Mouse (Mus musculus): Measurements from ENCODE around the gene H2-D1. TPM values are rescaled to one million over a fixed set of nuclear protein-coding genes. Genes with fewer than 3 reads are reported as not detected.

The H2-D1 gene
- total RNA-seq, 2 experiments from 2014 or later, result 289 to 344 TPM

DNA sequence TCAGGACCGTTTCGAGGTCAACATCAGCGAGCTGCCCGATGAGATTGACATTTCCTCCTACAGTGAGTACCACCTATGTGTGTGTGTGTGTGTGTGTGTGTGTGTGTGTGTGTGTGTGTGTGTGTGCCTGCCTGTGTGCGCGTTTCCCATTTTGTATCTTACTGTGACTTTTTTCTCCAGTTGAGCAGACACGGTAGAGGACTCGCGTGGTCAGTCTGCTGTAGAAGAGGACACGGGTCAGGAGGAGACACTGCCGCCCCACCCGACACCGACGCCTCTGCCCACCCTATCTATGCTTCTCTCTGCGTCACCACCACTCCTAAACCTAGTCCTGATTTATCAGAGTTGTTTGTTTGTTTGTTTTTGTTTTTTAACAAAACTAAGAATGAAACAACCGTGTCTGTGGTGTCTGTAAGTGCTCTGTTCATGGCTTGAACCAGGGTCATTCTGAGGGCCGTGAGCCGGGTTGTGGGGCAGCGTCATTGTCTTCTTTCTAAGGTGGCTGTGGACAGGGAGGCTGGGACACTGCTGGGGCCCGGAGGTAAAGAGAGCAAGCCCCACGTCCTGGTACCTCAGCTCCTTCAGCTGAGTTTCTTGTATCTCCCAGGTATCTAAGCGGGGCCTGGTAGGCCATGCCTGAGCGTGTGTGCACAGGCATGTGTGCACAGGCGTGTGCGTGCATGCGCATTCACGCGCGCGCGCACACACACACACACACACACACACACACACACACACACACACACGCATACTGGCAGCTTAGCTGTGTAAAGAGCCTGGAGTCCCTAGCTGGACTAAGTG, 9.0 kb upstream of the H2-D1 start:
- no peak for ATAC-seq (replicated peaks; ENCODE audit: low FRiP score, low TSS enrichment, poor library complexity, severe bottlenecking)

DNA sequence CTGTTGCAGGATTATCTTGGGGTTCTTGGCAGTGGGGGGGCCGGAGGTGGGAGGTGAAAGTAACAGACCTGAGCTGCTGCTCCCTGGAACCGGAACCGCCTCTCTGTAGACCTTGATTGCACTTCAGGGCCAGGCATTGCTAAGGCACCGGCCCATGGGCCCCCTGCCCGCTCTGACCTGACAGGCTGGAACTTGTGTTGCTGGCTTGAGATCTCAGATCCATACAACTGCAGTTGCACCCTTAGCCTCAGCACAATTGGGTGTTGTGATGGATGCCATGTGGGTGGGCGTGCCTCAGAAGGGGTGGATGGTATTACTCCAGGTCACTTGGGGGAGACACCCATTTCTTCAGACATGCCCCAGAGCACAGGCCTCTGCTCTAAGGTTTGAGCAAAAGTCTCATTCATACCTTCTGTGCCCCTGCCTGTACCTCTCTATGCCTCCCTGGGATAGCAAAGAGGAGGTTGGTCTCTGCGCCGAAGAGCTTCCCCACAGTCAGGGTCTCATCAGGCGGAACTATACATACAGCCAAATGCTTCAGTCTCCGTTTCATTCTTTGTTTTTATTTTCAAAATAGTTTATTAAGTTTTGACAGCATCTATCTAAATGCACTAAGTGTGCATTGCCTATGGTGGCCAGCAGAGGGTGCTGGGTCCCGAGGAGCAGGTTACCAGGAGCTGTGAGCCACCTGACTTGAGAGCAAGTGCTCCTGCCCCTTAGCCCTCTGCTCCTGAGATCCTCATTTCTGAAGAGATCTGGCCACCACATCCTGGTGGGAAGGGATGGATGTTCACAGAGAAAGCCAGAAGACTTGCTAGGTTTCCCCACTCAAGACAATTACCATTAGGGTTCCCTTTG, 8.1 kb upstream of the H2-D1 start:
- peak; percentile 41; the same call in 1 of the 2 replicates for ATAC-seq (replicated peaks; ENCODE audit: low FRiP score, low TSS enrichment, poor library complexity, severe bottlenecking)

DNA sequence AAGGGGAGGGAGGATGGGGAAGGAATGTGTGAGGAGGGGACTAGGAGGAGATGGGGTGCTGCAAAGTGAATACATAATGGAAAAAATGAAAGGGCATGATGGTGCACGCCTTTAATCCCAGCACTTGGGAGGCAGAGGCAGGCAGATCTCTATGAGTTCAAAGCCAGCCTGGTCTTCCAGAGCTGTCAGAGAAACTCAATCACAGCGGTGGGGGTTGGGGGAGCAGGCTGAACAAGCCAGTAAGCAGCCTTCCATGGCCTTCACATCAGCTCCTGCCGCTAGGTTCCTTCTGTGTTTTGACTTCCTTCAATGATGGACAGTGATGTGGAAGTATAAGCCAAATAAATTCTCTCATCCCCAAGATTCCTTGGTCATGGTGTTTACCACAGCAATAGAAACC, 7.2 kb upstream of the H2-D1 start:
- no peak for ATAC-seq (replicated peaks; ENCODE audit: low FRiP score, low TSS enrichment, poor library complexity, severe bottlenecking)

DNA sequence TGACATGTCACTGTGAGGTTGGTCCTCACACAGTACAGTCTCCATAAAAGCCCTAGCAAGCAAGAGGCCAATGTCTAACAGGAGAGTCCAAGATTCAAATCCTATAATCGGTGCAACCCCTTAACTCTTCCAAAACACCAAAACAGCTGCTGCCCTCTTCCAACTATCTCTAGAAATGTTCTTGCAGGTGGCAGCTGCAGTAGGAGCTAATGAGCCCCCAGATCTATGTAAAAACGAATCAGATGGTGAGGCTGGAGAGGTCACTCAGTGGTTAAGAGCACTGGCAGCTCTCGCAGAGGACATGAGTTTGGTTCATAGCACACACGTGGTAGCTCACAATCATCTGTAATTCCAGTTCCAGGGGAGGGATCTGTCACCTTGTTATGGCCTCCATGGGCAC, 6.8 kb upstream of the H2-D1 start:
- ATAC-seq (replicated peaks; ENCODE audit: low FRiP score, low TSS enrichment, poor library complexity, severe bottlenecking), result no peak

DNA sequence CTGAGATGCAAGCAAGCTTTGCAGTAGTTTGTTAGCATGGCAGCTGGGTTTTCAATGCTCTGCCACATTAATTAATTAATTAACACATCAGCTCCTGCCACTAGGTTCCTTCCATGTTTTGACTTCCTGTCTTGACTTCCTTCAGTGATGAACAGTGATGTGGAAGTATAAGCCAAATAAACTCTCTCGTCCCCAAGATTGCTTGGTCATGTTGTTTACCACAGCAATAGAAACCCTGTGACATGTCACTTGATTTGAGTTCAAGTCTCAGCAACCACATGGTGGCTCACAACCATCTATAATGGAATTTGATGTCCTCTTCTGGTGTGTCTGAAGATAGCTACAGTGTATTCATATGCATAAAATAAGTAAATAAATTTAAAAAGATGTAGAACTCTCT, 5.2 kb upstream of the H2-D1 start:
- ATAC-seq (replicated peaks; ENCODE audit: low FRiP score, low TSS enrichment, poor library complexity, severe bottlenecking), result no peak

DNA sequence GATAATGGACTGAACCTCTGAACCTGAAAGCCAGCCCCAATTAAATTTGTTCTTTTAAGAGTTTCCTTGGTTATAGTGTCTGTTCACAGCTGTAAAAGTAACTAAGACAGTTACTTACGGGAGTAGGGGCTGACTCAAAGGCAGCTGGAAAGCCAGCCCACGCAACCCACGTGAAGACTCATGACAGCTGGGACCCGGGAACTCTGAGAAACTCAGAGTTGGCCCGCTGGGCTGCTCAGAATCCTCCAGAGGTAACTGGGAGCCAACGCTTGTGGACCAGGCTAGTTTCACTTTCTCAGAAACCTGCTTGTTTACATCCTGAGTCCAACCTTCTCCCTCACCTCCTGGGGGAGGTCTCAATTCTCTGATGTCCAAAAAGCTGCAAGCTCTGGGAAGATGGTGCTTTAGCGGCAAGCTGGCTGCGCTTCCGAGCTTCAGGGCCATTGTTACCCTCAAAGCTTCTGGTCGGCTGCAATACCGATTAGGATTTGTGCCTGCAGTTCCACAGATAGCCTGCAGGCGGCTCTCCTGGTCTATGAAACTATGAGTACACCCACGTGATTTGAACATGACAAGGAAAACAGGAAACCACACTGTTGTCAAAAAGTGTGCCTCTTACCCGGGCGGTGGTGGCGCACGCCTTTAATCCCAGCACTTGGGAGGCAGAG, 4.6 kb upstream of the H2-D1 start:
- peak; percentile 59 for ATAC-seq (replicated peaks; ENCODE audit: low FRiP score, low TSS enrichment, poor library complexity, severe bottlenecking)

DNA sequence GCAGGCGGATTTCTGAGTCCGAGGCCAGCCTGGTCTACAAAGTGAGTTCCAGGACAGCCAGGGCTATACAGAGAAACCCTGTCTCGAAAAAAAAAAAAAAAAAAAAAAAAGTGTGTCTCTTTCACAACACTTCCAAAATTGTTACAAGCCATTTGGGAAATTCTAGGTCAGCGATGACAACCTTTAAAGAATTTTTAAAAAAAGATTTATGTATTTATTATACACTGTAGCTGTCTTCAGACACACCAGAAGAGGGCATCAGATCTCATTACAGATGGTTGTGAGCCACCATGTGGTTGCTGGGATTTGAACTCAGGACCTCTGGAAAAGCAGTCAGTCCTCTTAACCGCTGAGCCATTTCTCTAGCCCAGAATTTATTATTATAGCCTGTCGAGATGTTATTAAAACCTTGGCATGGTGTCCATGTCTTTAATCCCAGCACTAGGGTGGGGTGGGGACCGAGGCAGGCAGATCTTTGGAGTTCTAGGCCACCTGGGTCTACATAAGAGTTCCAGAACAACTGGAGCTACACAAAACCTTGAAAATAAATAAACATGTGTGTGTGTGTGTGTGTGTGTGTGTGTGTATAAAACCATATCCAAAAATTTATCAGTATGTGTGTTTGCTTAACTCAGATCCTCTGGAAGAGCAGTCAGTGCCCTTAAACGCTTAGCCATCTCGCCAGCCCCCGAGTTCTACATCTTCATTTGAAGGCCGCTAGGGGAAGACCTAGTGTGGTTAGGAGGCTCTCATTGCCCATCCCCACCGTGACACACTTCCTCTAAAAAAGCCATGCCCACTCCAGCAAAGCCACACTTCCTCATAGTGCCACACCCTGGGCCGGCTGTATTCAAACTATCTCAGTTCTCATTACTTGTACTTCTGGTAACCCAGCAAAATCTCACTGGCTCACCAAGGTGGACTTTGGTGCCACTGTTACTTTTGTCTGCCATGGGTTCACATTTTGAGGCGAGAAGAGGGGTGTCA, 3.7 kb upstream of the H2-D1 start:
- ATAC-seq (replicated peaks; ENCODE audit: low FRiP score, low TSS enrichment, poor library complexity, severe bottlenecking), result peak; percentile 59

DNA sequence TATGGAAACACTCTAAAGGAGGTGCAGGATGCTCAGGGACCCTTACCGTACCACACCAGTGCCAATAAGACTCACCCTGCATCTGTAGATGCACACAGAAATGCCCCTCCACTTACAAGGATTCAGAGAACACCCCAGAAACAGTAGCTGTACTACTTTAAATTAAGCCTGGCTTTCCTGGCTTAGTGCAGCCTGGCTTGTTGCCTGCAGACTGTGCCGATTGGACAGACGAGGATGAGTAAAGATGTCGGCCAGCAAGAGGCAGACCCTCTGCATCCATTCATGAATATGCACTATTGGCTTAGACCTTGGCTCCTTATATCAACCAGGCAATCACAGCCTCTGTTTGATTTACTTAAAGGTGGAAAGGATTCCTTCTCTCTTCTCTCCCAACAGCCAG, 2.9 kb upstream of the H2-D1 start:
- no peak for ATAC-seq (replicated peaks; ENCODE audit: low FRiP score, low TSS enrichment, poor library complexity, severe bottlenecking)

DNA sequence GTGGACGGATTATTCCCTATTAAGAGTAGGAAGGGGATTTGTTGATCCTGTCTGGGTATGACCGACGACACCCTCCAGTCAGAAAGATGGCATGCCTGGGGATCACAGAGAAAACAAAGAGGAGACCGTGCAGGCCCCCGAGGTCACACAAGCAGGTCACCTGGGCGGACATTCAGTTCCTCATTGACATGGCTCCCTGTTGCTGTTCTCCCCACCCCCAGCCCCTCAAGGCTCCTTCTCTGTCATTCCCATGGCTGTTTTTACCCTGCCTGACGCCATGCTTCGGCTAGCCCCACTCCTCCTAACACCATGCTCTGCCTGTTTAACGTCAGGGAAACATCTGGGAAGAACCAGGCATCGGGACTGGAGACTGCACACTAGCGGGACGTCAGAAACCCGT, 879 bp upstream of the H2-D1 start:
- no peak for ATAC-seq (replicated peaks; ENCODE audit: low FRiP score, low TSS enrichment, poor library complexity, severe bottlenecking)

DNA sequence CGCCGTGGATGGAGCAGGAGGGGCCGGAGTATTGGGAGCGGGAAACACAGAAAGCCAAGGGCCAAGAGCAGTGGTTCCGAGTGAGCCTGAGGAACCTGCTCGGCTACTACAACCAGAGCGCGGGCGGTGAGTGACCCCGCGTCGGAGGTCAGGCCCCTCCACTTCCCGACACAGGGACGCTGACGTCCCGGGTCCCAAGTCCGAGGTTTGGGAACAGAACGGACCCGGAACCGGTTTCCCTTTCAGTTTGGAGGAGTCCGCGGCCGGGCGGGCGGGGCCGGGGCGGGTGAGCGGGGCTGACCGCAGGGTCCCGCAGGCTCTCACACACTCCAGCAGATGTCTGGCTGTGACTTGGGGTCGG, 973 bp downstream of the H2-D1 start:
- no peak for ATAC-seq (replicated peaks; ENCODE audit: low FRiP score, low TSS enrichment, poor library complexity, severe bottlenecking)

DNA sequence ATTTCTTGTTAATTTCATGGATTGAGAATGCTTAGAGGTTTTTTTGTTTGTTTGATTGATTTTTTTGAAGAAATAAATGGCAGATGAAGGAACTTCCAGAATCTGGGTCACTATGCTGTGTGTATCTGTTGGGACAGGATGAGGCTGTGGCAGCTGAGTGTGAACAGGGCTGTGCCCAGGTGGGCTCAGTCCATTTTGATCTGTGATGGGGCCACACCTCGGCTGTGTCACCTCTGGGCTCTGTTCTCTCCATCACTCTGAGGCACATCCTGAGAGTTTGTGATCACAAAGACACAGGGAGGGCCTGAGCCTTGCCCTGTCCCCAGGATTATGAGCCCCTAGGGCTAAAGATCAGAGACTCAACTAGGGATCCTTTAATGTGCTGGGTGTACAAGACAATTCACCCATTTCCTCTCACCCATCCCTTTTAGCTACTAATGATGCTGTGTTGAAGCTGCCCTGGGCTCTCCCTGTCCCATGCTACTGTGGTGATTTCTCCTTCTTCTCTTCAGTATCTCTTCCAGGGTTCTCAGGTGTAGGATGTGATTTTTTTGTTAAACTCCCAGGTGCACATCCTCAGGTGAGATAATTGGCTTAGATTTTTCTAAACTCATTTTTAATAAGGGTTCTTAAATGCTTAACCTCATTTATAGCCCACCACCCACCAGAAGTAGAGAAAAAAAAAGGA, 5.0 kb downstream of the H2-D1 start:
- no peak for ATAC-seq (replicated peaks; ENCODE audit: low FRiP score, low TSS enrichment, poor library complexity, severe bottlenecking)

DNA sequence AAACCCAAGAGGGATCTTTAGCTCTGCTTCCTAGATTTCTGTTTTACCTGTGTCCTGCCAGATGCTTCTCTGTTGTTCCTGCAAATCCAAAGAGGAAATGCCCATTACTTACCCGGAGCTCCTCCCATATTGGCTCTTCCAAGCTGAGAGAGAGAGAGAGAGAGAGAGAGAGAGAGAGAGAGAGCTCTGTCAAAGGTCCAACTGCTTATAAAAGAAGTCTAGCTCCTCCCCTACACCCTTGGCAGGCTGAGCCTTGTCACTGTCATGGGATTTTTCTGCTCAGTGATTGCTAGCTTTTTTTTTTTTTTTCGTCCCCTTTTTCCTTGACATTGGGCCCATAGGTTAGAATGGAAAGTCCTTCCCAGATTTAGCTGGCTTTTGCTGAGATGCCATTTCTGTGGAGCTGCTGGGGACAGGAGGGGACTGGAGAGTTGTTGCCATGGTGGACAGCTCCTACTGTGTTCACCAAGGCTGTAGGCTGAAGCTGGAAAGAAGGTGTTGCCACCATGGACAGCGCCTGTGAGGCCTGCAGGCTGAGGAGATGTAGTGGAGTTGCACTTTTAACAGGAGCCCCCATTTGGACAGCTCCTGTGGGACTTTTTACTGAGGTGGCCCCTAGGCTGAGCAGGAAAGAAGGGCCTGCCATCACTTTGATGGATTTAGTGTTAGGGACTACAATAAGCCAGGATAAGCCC, 7.3 kb downstream of the H2-D1 start:
- ATAC-seq (replicated peaks; ENCODE audit: low FRiP score, low TSS enrichment, poor library complexity, severe bottlenecking), result peak; percentile 75

DNA sequence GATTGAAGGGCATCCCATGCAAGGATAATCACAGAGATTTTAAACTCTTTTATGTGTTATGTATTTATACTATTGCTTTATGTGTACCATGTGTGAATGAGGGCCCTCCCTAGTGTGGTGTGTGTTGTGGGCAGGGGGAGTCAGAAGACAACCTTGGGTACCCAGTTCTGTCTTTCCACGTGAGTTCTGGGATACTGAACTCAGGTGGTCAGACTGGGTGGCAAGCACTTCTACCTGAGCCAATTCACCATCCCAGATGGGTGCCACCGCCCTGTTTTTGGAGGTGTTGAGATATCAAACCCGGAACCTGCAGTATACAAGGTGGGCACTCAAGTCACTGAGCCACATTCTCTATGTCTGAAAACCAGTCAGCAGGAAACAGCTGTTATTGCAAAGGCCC, 9.7 kb downstream of the H2-D1 start:
- ATAC-seq (replicated peaks; ENCODE audit: low FRiP score, low TSS enrichment, poor library complexity, severe bottlenecking), result no peak

DNA sequence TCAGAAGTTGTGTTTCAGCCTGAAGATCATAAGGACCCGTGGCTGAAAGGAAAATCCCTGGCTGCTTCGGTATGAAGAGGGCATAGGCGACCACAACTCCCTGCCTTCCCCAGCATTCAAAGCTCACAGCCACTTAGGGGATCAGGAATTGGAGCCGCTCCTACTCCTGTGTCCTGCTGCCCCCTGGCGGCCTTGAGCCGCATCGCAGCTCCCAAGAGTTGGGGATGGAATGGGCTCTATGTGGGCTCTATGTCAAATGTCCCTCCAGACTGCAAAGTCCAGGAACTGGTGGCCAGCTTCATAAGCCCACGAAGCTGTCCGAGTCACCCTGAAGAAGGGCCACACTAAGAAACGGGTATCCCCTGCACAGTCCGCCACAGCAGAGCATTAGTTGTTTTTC, 12.2 kb downstream of the H2-D1 start:
- ATAC-seq (replicated peaks; ENCODE audit: low FRiP score, low TSS enrichment, poor library complexity, severe bottlenecking), result peak; percentile 65

DNA sequence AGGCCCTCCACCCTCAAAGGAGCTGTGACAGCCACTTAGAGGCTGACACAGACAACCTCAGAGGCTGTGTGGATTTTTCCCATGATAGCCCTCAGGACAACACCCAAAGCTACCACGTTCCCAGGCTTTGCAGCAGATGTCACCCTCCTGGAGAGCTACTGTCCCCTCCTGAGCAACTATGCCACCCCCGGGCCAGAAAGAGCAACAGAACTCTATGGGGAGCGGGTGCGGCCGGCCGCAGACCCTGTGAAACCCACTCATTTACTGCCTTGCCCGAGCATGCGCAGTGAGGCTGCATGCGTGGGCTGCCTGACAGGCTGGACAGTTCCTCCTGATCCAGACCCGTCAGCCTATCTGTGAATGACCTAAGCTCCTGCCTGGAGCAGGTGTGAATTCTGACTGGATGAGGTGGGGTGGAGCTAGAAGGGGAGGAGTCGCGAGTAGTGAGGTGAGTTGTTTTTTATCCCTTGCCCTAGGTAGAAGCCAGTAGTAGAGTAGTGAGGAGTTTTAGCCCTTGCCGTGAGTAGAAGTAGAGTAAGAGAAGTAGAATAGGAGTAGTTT, 13.9 kb downstream of the H2-D1 start:
- ATAC-seq (replicated peaks; ENCODE audit: low FRiP score, low TSS enrichment, poor library complexity, severe bottlenecking), result no peak

DNA sequence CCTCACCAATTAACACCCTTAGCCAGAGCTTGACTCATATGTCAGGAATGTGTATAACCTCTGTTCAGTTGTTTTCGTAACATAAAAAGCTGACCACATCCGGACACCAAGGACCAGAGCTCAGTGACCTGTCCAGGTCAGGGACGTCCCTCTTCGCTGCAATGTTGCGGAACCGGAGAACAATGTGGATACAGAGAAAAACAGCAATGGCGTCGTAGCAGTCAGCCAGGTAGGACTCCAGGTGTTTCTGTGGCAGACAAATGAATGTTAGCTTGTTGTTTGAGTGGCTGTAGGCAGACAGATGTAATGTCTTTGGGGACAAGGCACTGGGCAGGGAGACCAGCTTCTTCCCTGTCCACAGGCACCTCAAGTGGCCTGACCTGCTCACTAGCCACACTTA, 15.5 kb downstream of the H2-D1 start:
- ATAC-seq (replicated peaks; ENCODE audit: low FRiP score, low TSS enrichment, poor library complexity, severe bottlenecking), result no peak

DNA sequence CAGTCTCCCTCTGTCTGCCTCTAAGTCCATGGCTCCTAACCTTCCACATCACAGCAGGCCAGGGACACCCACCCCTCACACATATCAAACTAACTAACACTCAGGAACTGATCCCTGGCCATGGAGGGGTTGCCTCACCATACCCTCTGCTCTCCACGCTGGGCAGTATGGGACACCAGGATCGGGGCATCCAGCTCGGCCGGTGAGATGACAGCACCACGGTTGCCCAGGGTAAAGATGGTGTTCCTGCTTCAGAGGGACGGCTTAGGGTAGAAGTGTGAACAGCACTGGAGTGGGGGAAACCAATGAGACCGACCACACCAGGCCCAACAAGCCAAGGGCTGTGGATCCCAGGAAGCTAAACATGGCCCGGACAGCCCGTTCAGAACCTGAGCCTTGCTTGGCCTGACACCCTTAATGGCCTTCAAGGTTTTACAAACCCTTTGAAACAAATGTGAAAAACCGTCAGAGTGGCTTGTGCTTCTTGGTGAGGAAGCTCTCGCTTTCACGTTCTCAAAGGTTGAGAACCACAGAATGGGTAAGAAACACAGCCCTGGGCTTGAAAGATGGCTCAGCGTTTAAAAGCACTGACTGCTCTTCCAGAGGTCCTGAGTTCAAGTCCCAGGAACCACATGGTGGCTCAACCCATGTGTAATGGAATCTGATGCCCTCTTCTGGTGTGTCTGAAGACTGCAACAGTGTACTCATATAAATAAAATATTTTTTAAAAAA, 16.6 kb downstream of the H2-D1 start:
- no peak for ATAC-seq (replicated peaks; ENCODE audit: low FRiP score, low TSS enrichment, poor library complexity, severe bottlenecking)
